Mouse (Mus musculus) olfactory bulb, adult 2 months (tissue): ENCODE results near the gene Pramef12. TPM values are rescaled to one million over a fixed set of nuclear protein-coding genes. Genes with fewer than 3 reads are reported as not detected.
"Not testable (repeated sequence)": the region's sequence is repeated elsewhere in the genome, so short reads cannot be mapped to it uniquely, and the experiment has no call there.

Source experiments
- H3K27ac ChIP-seq: fragments of 200-500 bp; 2 replicates; pipeline ENCODE4 v1.5.1; 2012; ENCODE audit warnings: low read depth, low read length; ENCODE audit not compliant: insufficient read depth
- H3K4me1 ChIP-seq: fragments of 200-500 bp; 2 replicates; pipeline ENCODE4 v1.6.1; 2012; ENCODE audit warnings: low read length; ENCODE audit not compliant: control insufficient read depth, insufficient read depth
- H3K4me3 ChIP-seq: fragments of 200-500 bp; 2 replicates; pipeline ENCODE4 v1.5.1; 2012; ENCODE audit warnings: mild to moderate bottlenecking, low read depth, low read length, moderate library complexity; ENCODE audit not compliant: insufficient read depth
- CTCF ChIP-seq: fragments of 200-500 bp; IDR thresholded peaks from 2 replicates; pipeline ENCODE4 v1.5.1; 2012; ENCODE audit warnings: low read depth, mild to moderate bottlenecking, low read length, moderate library complexity; ENCODE audit not compliant: insufficient read depth
- POLR2A ChIP-seq: fragments of 200-500 bp; IDR thresholded peaks from 2 replicates; pipeline ENCODE4 v1.6.1; 2012; ENCODE audit warnings: mild to moderate bottlenecking, low read depth, low read length, moderate library complexity; ENCODE audit not compliant: insufficient read depth
- WGBS: fragments of 180-500 bp; shearing (Covaris S2); methylation state at CpG from one replicate; pipeline ENCODE4 v1.1.7; 2018; 5-methylcytosine and 5-hydroxymethylcytosine counted together
- polyA plus RNA-seq: library from polyadenylated mRNA; stranded (reverse); fragments of >200 nt; gene quantifications from 2 replicates; pipeline ENCODE4 v1.2.4, GENCODE M21; 2012; ENCODE audit warnings: low replicate concordance; ENCODE audit not compliant: missing spikeins, insufficient read depth, insufficient read length

Pramef12 gene
- polyA plus RNA-seq, 1 experiment, result not detected

DNA sequence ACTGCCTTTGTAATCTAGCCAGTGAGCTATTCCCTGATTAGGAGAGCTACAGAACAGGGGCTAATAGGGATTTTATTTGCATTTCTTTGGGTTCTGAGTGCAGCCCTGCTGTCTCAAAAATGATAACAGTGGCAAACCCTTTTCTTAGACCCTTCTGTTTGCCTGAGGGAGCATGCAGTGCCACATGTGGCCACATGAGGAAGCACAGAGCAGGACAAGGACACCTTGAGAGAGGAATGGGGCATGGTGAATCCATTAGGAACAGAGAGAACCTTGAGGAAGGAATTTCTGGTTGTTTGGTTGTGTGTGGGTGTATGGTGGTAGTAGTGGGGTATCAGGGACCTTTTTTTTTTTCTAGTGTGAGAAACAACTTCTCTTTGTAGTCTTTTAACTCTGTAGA lies 12.4 kb upstream of the Pramef12 start:
- Histone ChIP-seq H3K4me3 (no peak overlapping the region), H3K27ac (no peak overlapping the region), H3K4me1 (no peaks in the 10 kb centered on the region)
- TF ChIP-seq POLR2A (no peak), CTCF (no peak)

DNA sequence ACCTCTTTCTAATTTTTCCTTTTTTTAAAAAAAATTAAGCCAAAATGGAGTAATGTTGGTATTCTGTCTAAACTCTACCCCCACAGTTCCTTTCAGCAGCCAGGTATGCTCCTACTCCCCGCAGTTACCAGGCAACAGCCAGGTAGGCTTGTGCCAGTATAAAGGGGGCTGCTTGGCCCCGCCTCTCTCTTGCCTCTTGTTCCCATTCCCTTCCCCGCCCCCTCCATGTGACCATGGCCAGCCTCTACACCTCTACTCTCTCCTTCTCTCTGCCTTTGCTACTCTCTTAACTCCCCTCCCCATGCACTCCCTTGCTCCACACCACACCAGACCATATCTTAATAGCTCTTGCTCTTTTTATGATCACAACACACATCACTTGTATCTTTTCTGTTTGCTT lies 2.0 kb downstream of the Pramef12 start:
- WGBS, result 45% methylated on average over 3 of the region's 3 CpGs
- no peak overlapping the region for H3K4me3 ChIP-seq
- no peak overlapping the region for H3K27ac ChIP-seq
- H3K4me1 ChIP-seq, result no peaks in the 10 kb centered on the region
- TF ChIP-seq CTCF (no peak), POLR2A (no peak)

DNA sequence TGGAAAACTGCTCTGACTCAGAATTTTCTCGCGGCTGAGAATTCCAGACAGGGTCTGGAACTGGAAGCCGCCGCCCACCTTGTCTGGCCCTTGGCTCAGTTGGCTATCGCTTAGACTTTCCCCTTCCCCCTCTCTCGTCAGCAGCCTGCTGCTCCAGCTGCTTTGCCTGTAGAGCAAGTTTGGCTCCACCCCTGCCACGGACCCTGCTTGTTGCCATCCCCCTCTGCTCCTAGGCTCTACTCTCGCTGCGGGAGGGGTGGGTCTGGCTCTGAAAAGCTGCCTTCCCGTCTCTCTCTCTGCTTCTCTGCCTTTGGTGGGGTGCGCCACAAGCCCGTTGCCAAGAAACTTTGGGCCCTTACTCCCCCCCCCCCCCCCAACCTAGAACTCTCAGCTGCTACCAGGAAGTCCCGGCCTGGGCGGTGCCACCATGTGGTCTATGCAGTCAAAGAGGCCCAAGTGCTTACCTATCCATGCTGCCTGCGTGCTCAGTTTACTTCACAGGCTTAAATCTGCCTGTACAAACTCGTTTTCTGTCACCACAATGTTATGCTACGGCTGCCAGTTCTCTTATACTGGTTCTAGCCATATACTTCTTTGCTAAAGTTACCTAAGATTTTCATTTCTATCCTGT lies 3.7 kb downstream of the Pramef12 start:
- Histone ChIP-seq H3K4me3 (no peak overlapping the region), H3K27ac (no peak overlapping the region), H3K4me1 (no peaks in the 10 kb centered on the region)
- 9% methylated on average over 17 of the region's 17 CpGs for WGBS
- no peak for TF ChIP-seq POLR2A
- TF ChIP-seq CTCF, result no peak

DNA sequence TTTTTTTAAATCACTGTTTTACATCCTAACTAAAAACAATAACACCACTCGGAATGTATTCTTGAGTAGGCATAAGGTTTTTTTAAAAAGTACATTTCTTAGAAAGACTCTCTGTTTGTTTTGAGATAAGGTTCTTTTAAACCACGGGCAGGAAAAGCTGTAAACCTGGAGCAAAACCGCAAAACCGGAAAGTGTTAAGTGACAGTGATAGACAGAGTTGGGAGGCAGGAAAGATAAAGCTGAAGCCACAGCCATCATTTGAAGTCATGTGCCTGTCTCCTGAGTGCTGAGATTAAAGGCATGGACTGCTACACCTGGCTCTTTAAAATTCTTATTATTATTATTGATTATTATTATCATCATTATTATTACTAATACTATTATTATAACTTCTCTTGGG lies 5.6 kb downstream of the Pramef12 start:
- TF ChIP-seq CTCF (no peak), POLR2A (no peak)
- no peak overlapping the region for H3K4me3 ChIP-seq
- H3K4me1 ChIP-seq, result no peaks in the 10 kb centered on the region
- 87% methylated on average over 4 of the region's 4 CpGs for WGBS
- H3K27ac ChIP-seq, result no peak overlapping the region

DNA sequence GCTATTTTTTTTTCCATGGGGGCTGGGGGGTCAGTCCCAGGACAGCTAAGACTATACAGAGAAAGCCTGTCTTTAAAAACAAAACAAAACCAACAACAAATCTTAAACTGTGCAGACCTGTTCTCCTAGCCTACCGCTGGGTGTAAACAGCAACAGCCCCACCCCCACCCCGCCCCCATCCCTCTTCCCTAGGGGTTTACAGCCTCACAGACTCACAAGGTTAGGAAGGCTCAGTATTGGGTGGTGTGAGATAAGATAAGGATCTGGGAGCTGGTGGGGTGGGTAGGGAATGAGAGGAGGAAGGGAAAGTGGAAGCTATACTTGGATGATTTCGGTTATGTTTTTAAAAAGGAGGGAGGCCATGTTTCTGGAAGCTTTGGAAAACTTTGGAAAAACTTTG lies 11.9 kb downstream of the Pramef12 start:
- Histone ChIP-seq H3K4me3 (no peak overlapping the region), H3K4me1 (no peaks in the 10 kb centered on the region), H3K27ac (no peak overlapping the region)
- TF ChIP-seq CTCF (no peak), POLR2A (no peak)
- 46% methylated on average over 3 of the region's 3 CpGs for WGBS

DNA sequence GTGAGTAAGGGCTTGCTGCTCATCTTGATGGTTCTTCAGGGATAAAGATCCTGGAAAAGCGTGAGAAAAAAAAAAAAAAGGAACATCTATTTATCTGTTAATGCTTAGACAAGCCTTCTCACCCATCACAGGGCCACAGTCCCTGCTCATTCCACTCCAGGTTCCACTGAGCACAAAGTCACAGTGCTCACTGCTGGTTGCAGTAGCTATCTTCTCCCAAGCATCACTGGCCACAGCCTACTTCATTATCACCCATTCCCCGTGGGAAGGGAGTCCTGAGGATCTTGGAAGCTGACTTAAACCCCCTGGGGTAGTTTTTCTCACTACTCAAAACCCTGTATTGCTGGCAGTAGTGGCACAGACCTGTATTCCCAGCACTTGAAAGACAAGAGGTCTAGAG lies 30.4 kb downstream of the Pramef12 start, which contains the start of gene Pramef20:
Pramef20 (minus strand) TSS at position 23 of the 400 bp plus-strand sequence.
- 60% methylated on average over 2 of the region's 2 CpGs for WGBS
- Histone ChIP-seq H3K27ac (no peak within 1 kb of the TSS), H3K4me3 (no peak within 1 kb of the TSS), H3K4me1 (no peaks in the 10 kb centered on the region)
- TF ChIP-seq POLR2A (no peak), CTCF (no peak)

DNA sequence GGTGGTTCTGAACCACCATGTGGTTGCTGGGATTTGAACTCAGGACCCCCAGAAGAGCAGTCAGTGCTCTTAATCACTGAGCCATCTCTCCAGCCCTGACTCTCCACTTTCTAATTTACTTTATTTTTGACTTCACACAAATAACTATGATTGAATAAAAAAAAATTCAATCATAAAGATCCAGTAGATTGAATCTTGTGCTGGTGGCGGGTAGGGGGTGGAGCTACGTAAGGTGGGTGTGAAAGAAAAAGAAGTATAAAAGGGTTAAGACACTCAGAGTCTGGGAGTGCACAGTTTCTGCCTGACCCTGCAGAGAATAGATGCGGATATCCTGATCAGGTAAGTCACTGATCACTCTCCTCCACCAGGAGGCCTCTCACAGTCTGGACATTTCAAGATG lies 50.6 kb downstream of the Pramef12 start, which contains the start of gene Gm13119:
Gm13119 (plus strand) TSS at position 301 of the 400 bp plus-strand sequence.
- H3K27ac ChIP-seq, H3K4me1 ChIP-seq, H3K4me3 ChIP-seq: not testable (repeated sequence)
- WGBS, result 88% methylated on average over 3 of the region's 3 CpGs

Other genes starting within 250 kb of the Pramef12 start
- gene Oog3, start 245.8 kb downstream of the Pramef12 start, polyA plus RNA-seq, result not detected in 2 replicates
- gene Oog2, start 217.7 kb downstream of the Pramef12 start, polyA plus RNA-seq, result not detected in 2 replicates
- not detected in 2 replicates for gene C87977, start 195.1 kb downstream of the Pramef12 start, polyA plus RNA-seq
- gene Pramel5, start 128.0 kb downstream of the Pramef12 start, polyA plus RNA-seq, result not detected in 2 replicates
- not detected in 2 replicates for gene Gm13128, start 78.2 kb downstream of the Pramef12 start, polyA plus RNA-seq
- gene Gm13119, start 50.5 kb downstream of the Pramef12 start, polyA plus RNA-seq, result not detected in 2 replicates
- not detected in 2 replicates for gene Pramef20, start 30.5 kb downstream of the Pramef12 start, polyA plus RNA-seq
- not detected in 2 replicates for gene 1700012P22Rik, start 30.3 kb upstream of the Pramef12 start, polyA plus RNA-seq
- gene Gm9944, start 44.9 kb upstream of the Pramef12 start, polyA plus RNA-seq, result not detected in 2 replicates
- not detected in 2 replicates for gene Aadacl3, start 55.3 kb upstream of the Pramef12 start, polyA plus RNA-seq
- gene 9430007A20Rik, start 111.4 kb upstream of the Pramef12 start, polyA plus RNA-seq, result not detected in 2 replicates
- not detected in 2 replicates for gene Gm13124, start 156.7 kb upstream of the Pramef12 start, polyA plus RNA-seq
- gene Aadacl4, start 205.2 kb upstream of the Pramef12 start, polyA plus RNA-seq, result not detected in 2 replicates